Mouse (Mus musculus) heart, embryonic 10.5 days (tissue): ENCODE results near the gene Spata2. TPM values are rescaled to one million over a fixed set of nuclear protein-coding genes. Genes with fewer than 3 reads are reported as not detected.

Experiments
- DNase-seq: peaks from one replicate; pipeline ENCODE4 v3.0.0-alpha.2; 2017; ENCODE audit warnings: low spot score
- H3K27ac ChIP-seq: fragments of 300-500 bp; sonication (generic); 2 replicates; pipeline ENCODE4 v1.5.1; 2016; ENCODE audit warnings: mild to moderate bottlenecking
- H3K27me3 ChIP-seq: fragments of 300-500 bp; sonication (generic); 2 replicates; pipeline ENCODE4 v1.6.1; 2016; ENCODE audit warnings: mild to moderate bottlenecking; ENCODE audit not compliant: poor library complexity, insufficient read depth, severe bottlenecking
- H3K36me3 ChIP-seq: fragments of 300-500 bp; sonication (generic); 2 replicates; pipeline ENCODE4 v1.6.1; 2016; ENCODE audit warnings: mild to moderate bottlenecking, moderate library complexity
- H3K4me1 ChIP-seq: fragments of 300-500 bp; sonication (generic); 2 replicates; pipeline ENCODE4 v1.6.1; 2016; ENCODE audit warnings: mild to moderate bottlenecking
- H3K4me3 ChIP-seq: fragments of 300-500 bp; sonication (generic); 2 replicates; pipeline ENCODE4 v1.5.1; 2016; ENCODE audit warnings: mild to moderate bottlenecking, moderate library complexity
- H3K9me3 ChIP-seq: fragments of 300-500 bp; sonication (generic); 2 replicates; pipeline ENCODE4 v1.6.1; 2016; ENCODE audit warnings: mild to moderate bottlenecking, moderate library complexity
- WGBS: fragments of 180-500 bp; shearing (Covaris S2); methylation state at CpG from one replicate; pipeline ENCODE4 v1.1.7; 2016; 5-methylcytosine and 5-hydroxymethylcytosine counted together
- polyA plus RNA-seq: library from polyadenylated mRNA; unstranded; fragments of >200 nt; fragmentation: Nextera tagmentation; extraction: Ambion mirVana; gene quantifications from 2 replicates; pipeline ENCODE4 v1.2.1, GENCODE M21; 2016

Spata2 gene
- polyA plus RNA-seq, 1 experiment from 2014 or later: 17.4 TPM

DNA sequence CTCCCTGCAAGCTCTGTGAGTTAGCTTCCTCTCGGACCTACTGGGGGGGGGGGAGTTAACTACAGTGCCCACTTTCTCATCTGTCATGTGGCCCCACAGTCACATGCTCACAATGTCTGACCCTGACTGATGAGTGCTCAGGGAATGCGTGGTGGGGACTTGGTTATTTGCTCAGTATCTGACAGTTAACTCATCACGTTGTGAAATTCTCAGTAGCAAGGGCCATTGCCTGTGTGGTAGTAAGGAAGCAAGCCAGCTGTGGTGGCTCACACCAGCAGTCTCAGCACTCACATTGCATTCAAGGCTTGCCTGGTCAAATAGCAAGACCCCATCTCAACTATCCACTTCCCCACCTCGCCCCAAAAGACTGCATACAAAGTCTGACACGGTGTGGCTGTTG is 25.5 kb downstream of the Spata2 start:
- no peaks in the 10 kb centered on the region for H3K27me3 ChIP-seq
- H3K4me3 ChIP-seq: no peak overlapping the region
- 83% methylated on average over 5 of the region's 5 CpGs for WGBS
- H3K9me3 ChIP-seq: no peaks in the 10 kb centered on the region
- DNase-seq: no peak
- peaks cover 72% of the 10 kb centered on the region for H3K36me3 ChIP-seq
- H3K4me1 ChIP-seq: no peaks in the 10 kb centered on the region
- no peak overlapping the region for H3K27ac ChIP-seq

DNA sequence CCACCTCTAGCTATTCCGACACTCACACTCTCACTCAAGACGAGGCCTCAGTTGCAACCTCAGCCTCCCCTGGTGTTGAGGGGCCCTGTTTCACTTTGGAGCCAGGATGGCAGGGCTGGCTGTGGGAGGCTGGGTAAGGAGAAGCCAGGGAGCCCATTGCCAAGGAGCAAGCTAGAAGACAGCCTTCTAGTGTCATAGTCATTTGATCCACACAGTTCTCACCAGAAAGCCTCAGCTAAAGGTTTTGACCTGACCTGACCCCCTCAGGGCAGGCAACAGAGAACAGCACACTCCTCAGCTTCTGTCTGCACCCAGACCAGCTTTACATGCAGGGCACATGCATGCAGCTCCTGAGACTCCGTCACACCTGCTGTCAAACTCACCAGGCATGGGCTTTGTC is 26.7 kb downstream of the Spata2 start:
- 95% methylated on average over 3 of the region's 3 CpGs for WGBS
- H3K36me3 ChIP-seq: peaks cover 69% of the 10 kb centered on the region

DNA sequence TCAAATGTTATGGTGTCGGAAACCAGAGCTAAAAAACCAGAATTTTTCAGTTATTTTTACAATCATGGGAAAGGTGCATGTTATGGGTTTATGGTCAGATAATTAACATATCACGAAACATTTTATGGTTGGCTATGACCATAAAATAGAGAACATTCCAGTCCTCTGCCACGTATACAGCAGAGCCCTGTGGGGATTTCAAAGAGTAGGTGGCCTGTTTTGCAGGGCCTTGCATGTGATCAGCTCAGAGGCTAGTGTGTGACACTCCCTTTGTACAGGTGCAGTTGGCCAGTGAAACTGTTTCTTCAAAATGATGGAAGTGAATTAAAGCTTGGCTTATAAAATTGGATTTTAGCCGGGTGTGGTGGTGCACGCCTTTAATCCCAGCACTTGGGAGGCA is 28.9 kb downstream of the Spata2 start:
- Histone ChIP-seq H3K9me3 (no peaks in the 10 kb centered on the region), H3K4me1 (no peaks in the 10 kb centered on the region), H3K36me3 (peaks cover 70% of the 10 kb centered on the region), H3K4me3 (no peak overlapping the region), H3K27ac (no peak overlapping the region), H3K27me3 (no peaks in the 10 kb centered on the region)
- 91% methylated on average over 5 of the region's 5 CpGs for WGBS
- DNase-seq: no peak

More for the DNA sequence above, 26.7 kb downstream of the Spata2 start:
- H3K27me3 ChIP-seq: no peaks in the 10 kb centered on the region
- H3K4me1 ChIP-seq: no peaks in the 10 kb centered on the region
- H3K27ac ChIP-seq: no peak overlapping the region
- H3K9me3 ChIP-seq: no peaks in the 10 kb centered on the region
- no peak for DNase-seq
- H3K4me3 ChIP-seq: no peak overlapping the region

DNA sequence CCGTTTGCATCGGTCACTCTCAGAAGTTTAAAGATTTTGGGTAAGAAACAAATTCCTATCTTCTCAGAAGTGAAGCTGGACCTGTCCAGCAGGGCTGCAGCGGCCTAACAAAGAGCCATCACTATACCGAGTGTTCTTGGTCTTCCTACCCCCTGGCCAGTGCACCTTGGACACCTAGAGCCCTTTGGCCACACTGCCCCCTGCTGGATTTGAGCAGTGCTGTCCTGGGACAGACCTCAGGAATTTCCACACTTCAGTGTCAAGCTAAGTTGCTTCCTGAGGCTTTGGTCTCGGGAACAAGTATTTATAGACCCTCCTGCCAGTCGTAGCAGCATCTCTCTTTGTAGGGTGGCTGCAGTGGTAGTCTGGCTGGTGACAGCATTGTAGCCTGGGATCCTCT is 29.7 kb downstream of the Spata2 start:
- peaks cover 71% of the 10 kb centered on the region for H3K36me3 ChIP-seq
- H3K27me3 ChIP-seq: no peaks in the 10 kb centered on the region
- DNase-seq: peak; percentile 82
- no peak overlapping the region for H3K4me3 ChIP-seq
- no peaks in the 10 kb centered on the region for H3K4me1 ChIP-seq
- 53% methylated on average over 6 of the region's 6 CpGs for WGBS
- H3K27ac ChIP-seq: no peak overlapping the region
- H3K9me3 ChIP-seq: no peaks in the 10 kb centered on the region

DNA sequence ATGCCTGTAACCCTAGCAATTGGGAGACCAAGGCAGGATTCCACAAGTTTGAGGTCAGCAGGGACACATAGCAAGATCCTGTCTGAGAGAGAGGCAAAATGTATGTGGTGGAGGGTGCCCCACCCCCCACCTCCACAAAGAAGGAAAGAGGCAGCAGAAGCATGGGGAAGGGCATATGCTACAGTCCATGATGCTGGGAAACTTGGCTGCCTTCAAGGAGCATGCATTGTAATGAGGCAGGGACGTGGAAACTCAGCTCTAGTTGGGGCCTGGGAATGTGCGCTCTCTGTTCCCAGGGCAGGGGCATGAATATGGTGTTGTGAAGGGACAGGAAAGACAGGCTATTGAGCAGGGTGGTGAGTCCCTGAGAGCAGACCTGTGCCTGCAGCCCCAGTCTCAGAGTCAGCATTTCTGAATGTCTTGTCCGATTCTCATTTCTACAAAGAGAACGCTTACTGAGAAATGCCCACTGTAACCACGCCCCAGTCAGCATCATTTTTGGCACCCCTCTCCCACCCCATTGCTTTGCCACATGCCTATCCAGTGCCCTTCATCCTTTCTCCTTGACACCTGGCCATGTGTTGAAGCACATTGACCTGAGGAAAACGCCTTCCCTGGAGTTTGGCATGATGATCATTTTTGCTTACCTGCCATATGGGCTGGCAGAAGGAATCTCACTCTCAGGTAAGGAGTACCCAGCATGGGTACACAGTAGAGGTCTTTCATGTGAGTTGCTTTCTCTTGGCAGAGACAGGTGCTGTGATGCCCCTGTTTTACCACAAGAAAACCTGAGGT is 33.4 kb downstream of the Spata2 start:
- no peak overlapping the region for H3K27ac ChIP-seq
- H3K4me1 ChIP-seq: no peaks in the 10 kb centered on the region
- H3K27me3 ChIP-seq: no peaks in the 10 kb centered on the region
- WGBS: 89% methylated on average over 6 of the region's 6 CpGs
- no peaks in the 10 kb centered on the region for H3K9me3 ChIP-seq
- no peak overlapping the region for H3K4me3 ChIP-seq
- DNase-seq: no peak
- H3K36me3 ChIP-seq: peaks cover 76% of the 10 kb centered on the region

DNA sequence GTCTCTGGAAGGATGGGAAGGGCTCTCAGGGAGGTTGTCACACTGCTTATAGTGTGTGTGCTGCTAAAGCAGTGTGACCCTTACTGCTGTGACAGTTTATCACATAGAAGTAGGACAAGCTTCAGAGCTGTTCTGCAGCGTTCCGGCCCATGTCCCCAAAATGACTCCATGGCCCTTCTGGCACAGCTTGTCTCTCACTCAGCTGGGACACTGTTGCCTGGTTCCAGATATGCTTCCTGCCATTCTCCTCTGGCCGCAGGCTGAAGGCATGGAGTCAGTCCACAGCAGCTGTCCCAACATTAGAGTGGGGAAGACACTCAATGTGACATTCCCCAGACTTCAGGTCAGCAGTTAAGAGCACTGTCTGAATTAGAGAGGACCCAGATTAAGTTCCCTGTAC is 34.1 kb downstream of the Spata2 start:
- DNase-seq: no peak
- 87% methylated on average over 3 of the region's 3 CpGs for WGBS
- H3K27ac ChIP-seq: no peak overlapping the region
- peaks cover 82% of the 10 kb centered on the region for H3K36me3 ChIP-seq
- H3K9me3 ChIP-seq: no peaks in the 10 kb centered on the region
- no peaks in the 10 kb centered on the region for H3K4me1 ChIP-seq
- no peaks in the 10 kb centered on the region for H3K27me3 ChIP-seq
- no peak overlapping the region for H3K4me3 ChIP-seq

DNA sequence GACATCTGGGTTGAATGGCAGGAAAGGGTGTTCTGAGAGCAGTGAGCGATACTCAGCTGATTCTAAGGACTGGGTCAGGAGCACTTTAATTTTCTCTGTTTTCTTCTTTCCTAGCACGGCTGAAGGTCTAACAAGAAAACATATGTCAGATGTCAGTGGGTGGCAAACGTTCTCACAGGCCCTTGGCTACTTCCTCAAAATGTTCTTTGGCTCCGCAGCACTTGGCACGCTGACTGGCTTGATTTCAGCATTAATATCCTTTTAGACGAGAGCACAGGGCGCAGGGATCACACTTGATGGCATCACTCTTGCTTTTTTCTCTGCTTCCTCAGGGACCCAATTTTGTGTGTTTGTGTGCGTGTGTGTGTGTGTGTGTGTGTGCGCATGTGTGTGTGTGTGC is 35.5 kb downstream of the Spata2 start:
- DNase-seq: no peak
- H3K27ac ChIP-seq: no peak overlapping the region
- no peaks in the 10 kb centered on the region for H3K4me1 ChIP-seq
- H3K4me3 ChIP-seq: no peak overlapping the region
- no peaks in the 10 kb centered on the region for H3K9me3 ChIP-seq
- H3K27me3 ChIP-seq: no peaks in the 10 kb centered on the region
- 93% methylated on average over 9 of the region's 9 CpGs for WGBS
- H3K36me3 ChIP-seq: peaks cover 92% of the 10 kb centered on the region

DNA sequence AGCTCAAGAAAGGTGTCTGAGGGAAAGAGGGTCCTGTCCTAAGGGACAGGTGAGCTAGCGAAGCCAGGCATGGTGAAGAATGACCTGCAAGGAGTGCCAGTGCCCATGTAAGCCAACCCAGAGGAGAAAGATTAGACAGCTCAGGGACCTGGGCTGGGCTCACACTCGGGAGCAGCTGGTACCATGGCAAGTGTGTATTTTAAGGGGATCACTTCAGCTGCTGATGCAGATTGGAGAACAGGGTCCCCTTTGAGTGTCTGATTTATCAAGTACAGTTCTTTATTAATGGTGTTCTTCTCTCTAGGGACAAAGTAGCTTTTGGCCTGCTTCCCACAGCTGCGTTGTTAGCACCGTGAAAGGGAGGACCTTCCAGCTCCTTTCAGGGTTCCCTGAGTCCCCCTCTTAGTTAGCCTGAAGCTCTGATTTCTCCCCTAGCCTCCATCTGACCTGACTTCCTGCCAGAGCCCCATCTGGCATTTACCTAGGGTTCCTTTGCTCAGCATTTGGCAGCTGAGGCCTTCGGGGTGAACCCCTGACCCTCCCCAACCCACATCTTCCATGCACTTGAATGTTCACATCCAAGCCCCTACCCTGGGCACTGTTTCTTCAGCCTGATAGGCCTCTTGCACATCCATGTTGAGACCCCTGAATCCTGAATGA is 36.2 kb downstream of the Spata2 start:
- 96% methylated on average over 5 of the region's 5 CpGs for WGBS
- Histone ChIP-seq H3K9me3 (no peaks in the 10 kb centered on the region), H3K27me3 (no peaks in the 10 kb centered on the region), H3K27ac (no peak overlapping the region), H3K4me3 (no peak overlapping the region), H3K4me1 (no peaks in the 10 kb centered on the region), H3K36me3 (peaks cover 90% of the 10 kb centered on the region)
- DNase-seq: no peak

DNA sequence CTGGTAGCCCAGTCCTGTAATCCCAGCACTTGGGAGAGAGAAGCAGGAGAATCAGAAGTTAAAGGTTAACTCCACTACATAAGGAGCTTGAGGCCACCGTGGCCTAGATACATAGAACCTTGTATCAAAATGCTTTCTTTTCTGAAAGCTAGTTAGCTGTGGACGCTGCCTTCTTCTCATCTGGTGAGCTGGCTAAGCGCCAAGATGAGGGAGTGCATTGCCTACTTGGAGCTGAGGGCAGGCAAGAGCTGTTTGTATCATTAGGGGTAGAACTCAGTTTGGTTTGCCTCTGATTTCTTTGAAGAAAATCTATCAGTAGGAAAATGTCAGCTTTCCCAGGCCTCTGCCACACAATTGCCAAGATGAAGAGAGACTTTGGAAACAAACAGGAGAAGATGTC is 38.9 kb downstream of the Spata2 start:
- peaks cover 86% of the 10 kb centered on the region for H3K36me3 ChIP-seq
- no peaks in the 10 kb centered on the region for H3K27me3 ChIP-seq
- no peak overlapping the region for H3K27ac ChIP-seq
- 90% methylated on average over 3 of the region's 3 CpGs for WGBS
- DNase-seq: no peak
- H3K4me3 ChIP-seq: no peak overlapping the region
- 0 out of 2 replicates have a peak, but pooled peaks cover 3% of the 10 kb centered on the region for H3K4me1 ChIP-seq
- no peaks in the 10 kb centered on the region for H3K9me3 ChIP-seq

DNA sequence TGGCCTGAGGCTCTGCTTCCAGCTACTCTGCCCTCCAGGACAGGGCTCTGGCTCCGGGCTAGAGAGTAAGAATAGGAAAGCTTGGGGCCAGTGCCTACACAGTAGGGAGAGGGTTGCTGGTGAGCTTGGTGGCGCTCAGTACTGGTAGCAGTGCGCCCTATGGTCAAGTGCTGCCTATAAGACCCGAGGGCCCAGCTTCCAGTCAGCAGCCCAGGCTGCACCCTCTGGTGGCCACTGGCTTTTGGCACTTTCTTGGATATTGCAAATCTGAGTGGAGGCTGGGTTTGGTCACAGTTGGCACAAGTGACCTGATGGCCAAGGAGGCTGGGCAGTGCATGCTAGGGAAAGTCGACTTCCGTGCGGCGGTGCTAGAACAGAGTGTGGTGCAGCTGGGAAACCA is 42.0 kb downstream of the Spata2 start:
- no peak for DNase-seq
- 90% methylated on average over 8 of the region's 8 CpGs for WGBS
- H3K4me1 ChIP-seq: 0 out of 2 replicates have a peak, but pooled peaks cover 3% of the 10 kb centered on the region
- no peaks in the 10 kb centered on the region for H3K9me3 ChIP-seq
- no peak overlapping the region for H3K4me3 ChIP-seq
- H3K36me3 ChIP-seq: peaks cover 81% of the 10 kb centered on the region
- no peaks in the 10 kb centered on the region for H3K27me3 ChIP-seq
- no peak overlapping the region for H3K27ac ChIP-seq

DNA sequence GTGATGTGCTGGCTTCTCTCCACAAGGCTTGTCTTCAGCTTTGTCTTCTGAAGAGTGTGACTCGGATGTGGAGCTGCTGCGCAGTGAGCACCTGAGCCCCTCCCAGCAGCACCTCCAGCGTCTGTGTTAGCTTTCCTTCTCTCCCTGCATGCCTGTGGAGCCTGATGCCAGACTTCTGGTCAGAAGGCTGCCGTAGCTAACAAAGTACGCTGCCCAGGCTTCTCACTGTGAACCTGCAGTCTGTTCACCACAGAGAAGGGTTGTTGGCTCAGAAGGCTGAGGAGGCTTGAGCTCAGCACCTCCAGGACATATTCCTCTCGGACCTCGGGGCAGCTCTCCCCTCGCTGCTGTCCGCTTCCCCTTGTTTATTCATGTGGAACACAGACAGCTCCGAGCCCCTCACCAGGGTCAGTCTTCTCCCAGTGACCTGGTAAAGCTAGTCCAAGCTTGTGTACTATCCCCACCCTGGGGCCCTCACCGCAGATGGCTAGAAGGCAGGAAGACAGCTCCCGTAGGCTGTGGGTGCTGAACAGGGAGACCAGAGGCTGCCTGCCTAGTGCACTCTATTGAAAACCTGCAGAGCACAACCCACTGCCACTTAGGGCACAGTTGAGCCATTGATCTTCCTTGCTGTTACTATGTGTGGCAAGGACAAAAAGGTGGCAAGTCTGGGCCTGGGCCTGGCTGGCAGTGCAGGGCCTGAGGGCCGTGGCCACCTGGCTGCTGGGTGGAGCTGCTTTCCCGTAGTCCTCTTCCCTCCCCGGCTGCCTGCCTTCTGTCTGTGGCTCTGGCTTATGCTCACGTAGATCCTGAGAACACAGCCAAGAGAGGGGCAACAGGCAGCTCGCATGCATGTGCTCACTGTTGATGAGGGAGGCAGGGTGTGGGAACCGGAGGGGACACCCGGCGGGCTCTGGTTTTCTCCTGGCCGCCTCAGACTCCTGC is 43.1 kb downstream of the Spata2 start:
- no peaks in the 10 kb centered on the region for H3K27me3 ChIP-seq
- 0 out of 2 replicates have a peak, but pooled peaks cover 3% of the 10 kb centered on the region for H3K4me1 ChIP-seq
- DNase-seq: no peak
- H3K36me3 ChIP-seq: peaks cover 83% of the 10 kb centered on the region
- peak overlapping the region; percentile 23; the same call in 1 of the 2 replicates for H3K27ac ChIP-seq
- 90% methylated on average over 21 of the region's 21 CpGs for WGBS
- H3K4me3 ChIP-seq: no peak overlapping the region
- no peaks in the 10 kb centered on the region for H3K9me3 ChIP-seq

DNA sequence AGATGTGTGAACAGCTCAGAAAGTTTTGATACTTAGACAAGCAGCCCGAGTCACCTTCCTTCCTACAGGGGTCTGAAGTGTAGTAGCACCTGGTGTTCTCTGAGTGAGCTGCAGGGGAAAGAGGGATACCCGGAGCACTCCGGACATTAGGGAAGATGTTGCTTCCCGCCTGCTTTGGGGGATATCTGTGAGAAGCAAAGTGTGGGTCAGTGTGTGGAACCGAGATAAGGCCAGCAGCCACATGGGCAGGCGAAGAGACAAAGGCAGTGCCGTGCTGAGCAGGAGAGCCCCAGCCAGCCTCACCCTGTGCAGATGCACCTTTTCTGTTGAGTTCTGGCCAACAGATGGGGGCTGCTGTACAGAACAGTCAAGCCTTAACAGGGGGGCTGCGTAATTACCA is 45.1 kb downstream of the Spata2 start:
- Histone ChIP-seq H3K36me3 (peaks cover 83% of the 10 kb centered on the region), H3K27me3 (no peaks in the 10 kb centered on the region), H3K27ac (peak overlapping the region; percentile 39; the same call in 1 of the 2 replicates), H3K4me3 (no peak overlapping the region), H3K9me3 (no peaks in the 10 kb centered on the region), H3K4me1 (0 out of 2 replicates have a peak, but pooled peaks cover 3% of the 10 kb centered on the region)
- 79% methylated on average over 8 of the region's 8 CpGs for WGBS
- DNase-seq: peak; percentile 93
